Mouse (Mus musculus): Measurements from ENCODE around the gene Fbxl3.

Fbxl3 gene

GRCm38 (mm10) chr14:103095036-103095435 is 4.3 kb downstream of the Fbxl3 start:
- no peak for TF ChIP-seq GATA4 (IDR thresholded peaks at IDR 0.05; ENCODE audit: insufficient replicate concordance, low read length)

GRCm38 (mm10) chr14:103093670-103094069 is 5.7 kb downstream of the Fbxl3 start:
- TF ChIP-seq GATA4 (IDR thresholded peaks at IDR 0.05; ENCODE audit: insufficient replicate concordance, low read length): no peak

- TF ChIP-seq GATA4 (IDR thresholded peaks at IDR 0.05; ENCODE audit: insufficient replicate concordance, low read length): no peak
These were observed 6.1 kb downstream of the Fbxl3 start for GRCm38 (mm10) chr14:103093236-103093635.

GRCm38 (mm10) chr14:103088624-103089023 is 10.7 kb downstream of the Fbxl3 start:
- no peak for TF ChIP-seq GATA4 (IDR thresholded peaks at IDR 0.05; ENCODE audit: insufficient replicate concordance, low read length)

- TF ChIP-seq GATA4 (IDR thresholded peaks at IDR 0.05; ENCODE audit: insufficient replicate concordance, low read length): no peak
These were observed 11.5 kb downstream of the Fbxl3 start for GRCm38 (mm10) chr14:103087846-103088245.

GRCm38 (mm10) chr14:103086671-103087324 is 12.6 kb downstream of the Fbxl3 start:
- no peak for TF ChIP-seq GATA4 (IDR thresholded peaks at IDR 0.05; ENCODE audit: insufficient replicate concordance, low read length)

GRCm38 (mm10) chr14:103085840-103086533 is 13.4 kb downstream of the Fbxl3 start:
- TF ChIP-seq GATA4 (IDR thresholded peaks at IDR 0.05; ENCODE audit: insufficient replicate concordance, low read length): no peak

- no peak for TF ChIP-seq GATA4 (IDR thresholded peaks at IDR 0.05; ENCODE audit: insufficient replicate concordance, low read length)
These were observed 20.0 kb downstream of the Fbxl3 start for GRCm38 (mm10) chr14:103079209-103079977.

- peak; percentile 99 for TF ChIP-seq GATA4 (IDR thresholded peaks at IDR 0.05; ENCODE audit: insufficient replicate concordance, low read length)
These were observed 21.1 kb downstream of the Fbxl3 start for GRCm38 (mm10) chr14:103078006-103078912.

- TF ChIP-seq GATA4 (IDR thresholded peaks at IDR 0.05; ENCODE audit: insufficient replicate concordance, low read length): no peak
These were observed 21.9 kb downstream of the Fbxl3 start for GRCm38 (mm10) chr14:103077272-103078005.

- TF ChIP-seq GATA4 (IDR thresholded peaks at IDR 0.05; ENCODE audit: insufficient replicate concordance, low read length): no peak
These were observed 24.2 kb downstream of the Fbxl3 start for GRCm38 (mm10) chr14:103075166-103075565.

- TF ChIP-seq GATA4 (IDR thresholded peaks at IDR 0.05; ENCODE audit: insufficient replicate concordance, low read length): no peak
These were observed 25.5 kb downstream of the Fbxl3 start for GRCm38 (mm10) chr14:103073825-103074224.

- no peak for TF ChIP-seq GATA4 (IDR thresholded peaks at IDR 0.05; ENCODE audit: insufficient replicate concordance, low read length)
These were observed 26.6 kb downstream of the Fbxl3 start for GRCm38 (mm10) chr14:103072731-103073130.

- TF ChIP-seq GATA4 (IDR thresholded peaks at IDR 0.05; ENCODE audit: insufficient replicate concordance, low read length): no peak
These were observed 27.9 kb downstream of the Fbxl3 start for GRCm38 (mm10) chr14:103071471-103071870.

All from liver, adult (tissue).